Mouse (Mus musculus): ENCODE results near the gene Ankmy1.

The Ankmy1 gene

DNA sequence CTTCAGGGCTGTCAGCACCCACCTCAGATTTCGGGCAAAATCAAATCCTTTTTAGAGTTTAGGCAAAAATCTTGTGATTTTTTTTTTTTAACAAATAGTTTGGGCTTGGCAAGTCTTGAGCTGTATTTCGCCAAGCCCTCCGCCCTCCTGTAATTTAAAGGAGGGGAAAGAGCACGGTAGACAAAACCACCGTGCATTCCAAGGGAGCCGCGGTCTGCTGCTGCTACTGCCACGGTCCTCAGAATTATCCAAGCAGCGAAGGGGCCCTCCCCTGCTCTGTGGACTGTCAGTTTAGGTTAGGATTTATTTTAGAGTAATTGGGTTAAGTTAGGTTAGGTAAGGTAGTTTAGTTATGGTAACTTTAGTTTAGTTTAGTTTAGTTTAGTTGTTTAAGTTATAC lies 87.6 kb downstream of the Ankmy1 start:
- DNase-seq, result no peak

DNA sequence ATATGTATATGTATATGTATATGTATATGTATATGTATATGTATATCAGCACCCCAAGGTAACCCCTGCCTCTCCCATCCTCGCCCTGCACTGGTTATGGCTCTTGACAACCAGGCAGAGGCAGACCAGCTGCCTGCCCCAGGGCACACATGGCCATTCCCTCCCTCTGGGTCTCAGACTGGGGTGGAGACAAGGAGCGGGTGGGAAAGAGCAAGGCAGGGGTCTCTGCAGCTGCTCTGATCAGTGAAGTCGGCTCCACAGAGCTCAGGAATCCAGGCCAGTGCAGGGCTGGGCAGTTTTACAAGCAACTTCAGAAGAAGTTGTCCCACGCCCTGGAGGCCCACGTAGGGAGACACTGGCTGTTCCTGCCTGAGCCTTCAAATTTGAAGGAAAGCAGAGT lies 88.4 kb downstream of the Ankmy1 start:
- no peak for DNase-seq

Measured in cerebellum, adult 11-12 months (tissue).